Mouse (Mus musculus) brain, adult 2 months (tissue): ENCODE measurements around the gene Rara.
A peak's percentile ranks its signal among the peaks of the same experiment; 100 is the strongest.

Source experiments
- DNase-seq: peaks from one replicate; pipeline ENCODE4 v3.0.0; 2011; ENCODE audit warnings: low read depth, low spot score

Gene Rara

DNA sequence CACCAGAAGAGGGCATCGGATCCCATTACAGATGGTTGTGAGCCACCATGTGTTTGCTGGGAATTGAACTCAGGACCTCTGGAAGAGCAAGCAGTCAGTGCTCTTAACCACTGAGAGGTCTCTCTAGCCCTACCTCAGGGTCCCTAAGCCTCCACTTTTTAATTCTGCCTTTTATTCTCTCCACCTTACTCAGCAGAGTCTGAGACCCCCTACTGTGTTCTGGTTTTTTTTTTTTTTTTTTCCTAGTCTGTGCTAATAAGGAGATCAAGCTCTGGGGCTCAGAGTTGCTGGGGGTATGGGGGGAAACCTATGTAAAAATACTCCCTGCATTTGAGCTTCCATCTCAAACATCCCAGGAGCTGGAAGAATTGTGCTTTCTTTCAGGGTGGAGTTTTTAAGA is 24.5 kb downstream of the Rara start:
- no peak for DNase-seq

DNA sequence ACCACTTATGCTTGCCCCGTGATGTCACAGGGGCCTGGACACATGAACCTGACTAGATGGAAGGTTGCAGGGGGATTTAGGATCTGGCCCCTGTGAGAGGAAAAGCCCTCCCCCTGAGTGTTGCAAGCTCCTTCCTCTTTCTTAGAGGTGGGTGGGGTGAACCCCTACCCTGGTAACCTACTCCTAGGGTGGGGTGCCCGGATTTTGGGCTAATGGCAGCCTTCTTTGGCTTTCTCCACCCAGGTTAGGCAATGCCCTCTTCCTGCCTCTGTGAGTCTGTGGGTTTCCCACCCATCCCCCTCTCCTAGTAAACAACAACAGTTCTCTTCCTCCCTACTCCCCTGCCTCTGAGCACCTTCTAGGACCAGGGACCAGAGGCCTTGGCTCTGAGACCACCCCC is 25.1 kb downstream of the Rara start:
- DNase-seq: no peak

DNA sequence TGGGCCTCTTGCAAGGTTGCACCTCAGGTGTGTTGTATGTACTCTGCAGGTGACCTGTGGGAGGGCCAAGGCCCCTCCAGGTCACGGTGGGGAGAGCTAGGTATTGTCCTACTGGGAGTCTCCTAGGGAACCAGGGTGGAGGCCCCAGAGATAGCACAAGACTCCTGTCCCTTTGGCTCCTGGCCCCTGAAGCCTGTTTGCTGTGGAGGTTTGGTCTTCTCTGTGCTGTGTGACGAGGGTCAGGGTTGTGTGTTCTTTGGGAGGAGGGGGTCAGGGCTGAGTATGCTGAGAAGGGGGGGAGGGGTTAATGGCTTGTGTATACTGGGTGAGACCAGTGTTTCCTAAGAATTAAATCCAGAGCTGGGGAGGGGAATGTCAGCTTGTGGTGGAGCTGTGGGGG is 25.7 kb downstream of the Rara start:
- no peak for DNase-seq

DNA sequence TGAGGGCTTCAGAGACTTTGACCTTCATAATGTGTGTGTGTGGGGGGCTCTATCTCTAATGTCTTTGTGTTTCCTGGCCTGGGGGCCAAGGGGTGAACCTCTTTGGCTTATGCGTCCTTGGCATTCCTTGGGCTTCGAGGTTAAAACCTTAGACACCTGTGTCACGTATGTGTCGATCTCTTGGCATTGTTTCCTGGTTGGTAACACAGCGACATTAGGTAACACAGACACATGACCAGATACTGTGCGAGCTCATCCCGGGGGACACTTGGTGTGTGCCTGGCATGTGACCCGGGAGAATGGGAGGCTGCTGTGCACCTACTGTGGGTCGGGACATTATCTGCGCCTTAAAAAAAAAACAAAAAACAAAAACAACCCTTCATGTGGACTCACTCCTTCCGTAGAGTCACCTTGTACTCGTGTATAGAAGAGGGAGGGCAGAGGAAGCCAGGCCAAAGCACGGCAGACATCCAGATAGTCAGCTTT is 26.3 kb downstream of the Rara start:
- DNase-seq: no peak

DNA sequence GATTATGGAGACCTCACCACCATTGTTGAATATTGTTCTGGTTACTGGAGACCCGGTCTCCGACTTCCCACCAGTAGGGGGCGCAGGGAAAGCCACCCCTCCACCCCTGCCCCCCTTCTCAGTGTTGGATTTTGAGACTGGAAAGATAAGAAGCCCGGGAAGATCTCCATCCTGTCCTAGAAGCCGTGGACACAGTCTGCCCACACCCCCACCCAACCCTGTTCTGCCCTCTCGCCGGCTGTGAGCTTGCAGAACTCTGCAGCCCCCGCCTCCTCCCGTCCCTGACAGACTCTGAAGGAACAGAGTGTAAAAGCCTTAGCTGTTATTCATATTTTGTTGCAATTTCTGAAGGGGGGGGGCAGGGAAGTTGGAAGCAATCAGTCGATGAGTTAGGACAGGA is 26.8 kb downstream of the Rara start:
- DNase-seq: peak; percentile 72

DNA sequence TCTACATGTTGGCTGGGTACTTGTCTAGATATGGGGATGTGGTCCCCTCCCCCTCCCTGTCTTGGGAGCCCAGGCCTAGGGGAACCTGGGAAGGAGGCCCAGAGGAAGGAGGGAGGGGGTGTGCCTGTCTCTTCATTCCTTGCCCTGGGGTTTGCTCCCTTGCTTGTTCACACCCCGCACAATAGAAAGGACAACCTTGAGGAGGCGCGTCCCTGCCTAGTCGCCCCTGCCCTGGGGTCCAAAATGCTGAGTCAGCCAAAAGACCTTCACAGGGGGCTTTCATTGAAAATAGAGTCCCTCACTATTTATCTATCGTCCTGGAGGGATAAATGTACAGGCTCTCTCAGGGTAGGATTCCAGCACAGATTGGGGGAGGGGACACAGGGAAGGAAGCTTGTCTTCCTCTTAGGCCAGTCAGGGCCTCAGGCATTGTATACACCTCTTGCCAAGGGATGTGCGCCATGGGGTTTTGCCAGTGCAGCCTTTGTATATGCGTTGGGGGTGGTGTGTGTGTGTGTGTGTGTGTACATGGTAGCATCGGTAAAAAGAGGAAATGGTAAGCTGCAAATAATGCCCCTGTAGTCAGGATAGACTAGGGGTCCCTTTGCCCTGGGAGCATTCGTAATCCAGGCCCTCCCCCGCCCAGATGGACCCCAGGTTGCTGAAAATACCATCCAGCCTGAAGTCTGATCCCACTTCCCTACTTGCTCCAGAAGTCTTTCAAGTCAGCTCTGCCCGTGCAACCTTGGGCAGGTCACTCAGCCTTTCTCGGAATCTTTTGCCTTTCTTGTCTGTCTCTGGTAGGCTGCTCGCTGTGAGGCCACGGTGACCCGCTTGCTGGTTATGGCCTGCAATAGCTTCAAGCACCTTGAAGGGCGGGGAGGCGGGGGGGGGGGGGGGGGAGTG is 27.4 kb downstream of the Rara start:
- no peak for DNase-seq

DNA sequence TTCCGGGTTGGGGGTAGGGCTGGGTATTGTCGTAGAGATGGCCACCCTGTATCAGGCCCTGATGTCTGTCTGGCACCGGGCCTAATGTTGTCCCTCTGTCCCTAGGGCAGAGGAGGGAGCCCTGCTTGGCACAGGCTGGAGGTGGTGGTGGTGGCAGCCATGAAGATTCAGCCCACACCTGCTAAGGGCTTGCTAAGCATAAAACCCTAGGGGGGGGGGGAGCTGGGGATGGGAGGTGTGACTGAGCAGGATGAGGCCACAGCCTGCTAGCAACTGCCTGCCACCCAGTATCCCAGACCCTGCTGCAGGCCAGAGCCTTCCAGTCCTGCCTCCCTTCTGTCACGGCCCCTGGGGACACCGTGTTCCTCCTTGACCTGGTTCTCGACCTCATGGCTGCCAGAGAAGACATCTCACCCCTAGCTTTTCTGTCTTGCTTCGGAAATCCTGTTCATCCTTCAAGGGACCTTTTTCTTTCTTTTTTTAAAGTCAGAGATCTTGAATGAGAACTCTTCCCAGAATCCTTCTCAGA is 28.2 kb downstream of the Rara start:
- no peak for DNase-seq

DNA sequence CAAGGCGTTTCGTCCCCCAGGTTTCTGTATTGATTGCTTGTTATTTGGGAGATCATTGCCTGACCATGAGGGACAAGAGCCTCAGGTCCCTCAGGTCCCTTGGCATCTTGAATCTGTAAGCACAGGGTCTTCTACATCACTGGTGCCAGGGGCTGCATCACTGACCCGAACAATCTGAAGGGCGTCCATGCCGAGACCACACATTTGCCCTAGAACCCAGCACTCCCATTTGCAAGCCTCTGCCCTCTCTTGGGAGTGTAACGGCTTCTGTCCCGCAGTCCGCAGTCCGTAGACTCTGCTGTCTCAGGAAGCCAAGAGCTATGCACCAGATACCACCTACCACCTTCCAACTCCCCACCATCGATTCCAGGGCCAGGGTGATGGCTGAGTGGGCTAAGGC is 28.7 kb downstream of the Rara start:
- no peak for DNase-seq

DNA sequence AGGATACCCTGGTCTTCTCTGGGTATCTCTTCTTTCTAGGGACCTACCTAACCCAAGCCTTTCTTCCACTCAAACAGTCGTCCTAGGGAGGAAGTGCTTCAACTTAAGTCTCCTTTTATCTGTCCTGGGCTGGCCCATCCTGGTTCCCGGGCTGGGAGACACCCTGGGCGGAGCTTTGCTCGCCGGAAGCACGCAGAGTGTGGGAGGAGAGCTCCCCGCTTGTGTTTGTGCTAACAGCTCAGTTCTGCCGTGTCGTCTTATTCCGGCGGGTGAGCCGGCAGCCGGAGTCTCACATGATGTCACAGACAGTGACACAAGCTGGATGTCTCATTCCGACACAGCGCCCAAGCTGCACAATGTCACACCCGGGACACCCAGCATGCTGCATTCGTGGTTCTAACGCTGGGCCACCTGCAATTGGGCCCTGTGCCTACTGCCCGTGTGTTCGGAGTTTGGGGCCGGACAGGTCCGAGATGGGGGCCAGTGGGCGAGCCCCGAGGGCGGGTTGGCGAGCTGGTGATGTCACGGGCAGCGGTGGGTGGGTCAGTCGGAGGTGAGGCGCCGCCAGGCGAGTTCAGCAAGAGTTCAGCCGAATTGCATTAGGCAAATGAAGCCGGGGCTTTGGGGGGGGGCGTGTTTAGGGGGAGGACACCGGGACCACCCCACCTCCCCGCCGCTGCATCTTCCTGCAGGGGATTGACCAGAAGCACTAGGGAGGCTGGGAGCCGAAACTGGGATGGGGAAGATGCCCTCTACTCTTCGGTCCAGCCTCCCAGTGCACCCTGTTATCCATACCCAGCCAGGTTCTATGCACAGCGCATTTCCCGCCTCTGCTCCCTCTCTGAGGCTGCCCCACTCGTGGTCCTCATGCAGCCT is 32.1 kb downstream of the Rara start:
- DNase-seq: peak; percentile 89

DNA sequence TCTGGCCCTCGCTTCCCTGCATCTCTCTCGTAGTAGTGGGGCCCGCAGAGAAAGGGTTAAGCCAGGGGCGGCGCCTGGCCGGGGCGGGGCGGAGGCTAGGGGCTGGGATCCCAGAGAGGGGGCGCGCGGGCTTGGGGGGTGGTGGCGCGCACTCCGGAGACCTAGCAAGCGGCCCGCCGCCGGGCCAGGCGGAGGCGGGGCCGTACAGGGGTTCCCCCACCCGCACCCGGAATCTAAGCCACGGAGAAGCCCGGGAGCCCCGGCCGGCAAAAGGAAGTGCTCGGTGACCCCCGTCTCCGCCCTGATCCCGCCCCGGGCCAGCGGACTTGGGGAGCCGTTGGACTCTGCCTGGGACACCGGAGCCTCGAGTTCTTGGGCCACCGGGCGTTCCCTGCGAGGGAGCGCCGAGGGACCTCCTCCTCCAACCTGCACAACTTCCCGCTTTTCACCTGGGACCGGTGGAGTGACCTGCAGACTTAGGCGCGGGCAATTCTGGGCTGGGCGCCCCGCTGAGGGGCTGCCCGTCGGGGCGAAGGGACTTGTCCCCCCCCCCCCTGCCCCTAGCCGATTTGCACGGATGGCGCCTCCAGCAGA is 32.8 kb downstream of the Rara start:
- no peak for DNase-seq

DNA sequence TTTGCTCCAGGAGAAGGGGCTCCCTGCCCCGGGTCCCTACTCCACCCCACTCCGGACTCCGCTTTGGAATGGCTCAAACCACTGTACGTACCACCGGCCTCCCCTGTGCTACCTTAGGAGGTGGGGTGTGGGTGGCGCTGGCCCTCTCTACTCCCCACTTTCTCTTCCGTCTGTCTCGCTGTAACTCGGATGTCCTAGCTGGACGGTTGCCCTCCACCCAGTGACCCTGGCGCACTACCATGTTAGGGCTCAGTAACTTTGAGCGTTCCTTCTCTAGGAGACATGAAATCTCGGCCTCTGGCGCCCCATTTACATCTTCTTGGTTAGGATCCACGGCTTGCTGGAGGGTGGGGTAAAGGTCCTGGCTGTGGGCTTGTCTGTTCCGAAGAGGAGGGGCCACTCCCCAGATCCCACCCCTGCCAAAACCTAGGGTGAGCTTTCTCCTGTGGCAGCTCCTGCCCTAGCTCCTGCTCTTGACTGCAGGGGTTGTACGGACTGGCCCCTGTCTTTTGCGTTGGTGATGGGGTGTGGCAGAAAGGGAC is 33.5 kb downstream of the Rara start:
- DNase-seq: no peak

DNA sequence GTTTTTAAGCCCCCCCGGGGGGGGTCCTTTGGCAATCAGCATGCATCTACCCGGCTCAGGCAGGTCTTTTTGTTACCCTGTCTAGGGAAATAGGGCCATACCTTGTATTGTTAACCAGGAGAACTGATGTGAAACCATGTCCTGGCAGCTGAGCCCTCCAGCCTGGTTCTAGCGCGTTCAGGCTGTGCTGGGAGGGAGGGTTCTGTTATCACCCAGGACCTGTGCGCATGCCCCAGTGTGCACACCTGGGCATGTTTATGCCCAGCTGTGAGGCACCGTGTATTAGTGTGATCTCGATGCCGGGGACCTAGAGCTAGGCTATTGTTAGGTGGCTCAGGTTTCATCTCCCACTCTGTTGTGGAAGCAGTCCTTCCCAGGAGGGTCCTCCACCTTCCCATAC is 34.1 kb downstream of the Rara start:
- DNase-seq: no peak

DNA sequence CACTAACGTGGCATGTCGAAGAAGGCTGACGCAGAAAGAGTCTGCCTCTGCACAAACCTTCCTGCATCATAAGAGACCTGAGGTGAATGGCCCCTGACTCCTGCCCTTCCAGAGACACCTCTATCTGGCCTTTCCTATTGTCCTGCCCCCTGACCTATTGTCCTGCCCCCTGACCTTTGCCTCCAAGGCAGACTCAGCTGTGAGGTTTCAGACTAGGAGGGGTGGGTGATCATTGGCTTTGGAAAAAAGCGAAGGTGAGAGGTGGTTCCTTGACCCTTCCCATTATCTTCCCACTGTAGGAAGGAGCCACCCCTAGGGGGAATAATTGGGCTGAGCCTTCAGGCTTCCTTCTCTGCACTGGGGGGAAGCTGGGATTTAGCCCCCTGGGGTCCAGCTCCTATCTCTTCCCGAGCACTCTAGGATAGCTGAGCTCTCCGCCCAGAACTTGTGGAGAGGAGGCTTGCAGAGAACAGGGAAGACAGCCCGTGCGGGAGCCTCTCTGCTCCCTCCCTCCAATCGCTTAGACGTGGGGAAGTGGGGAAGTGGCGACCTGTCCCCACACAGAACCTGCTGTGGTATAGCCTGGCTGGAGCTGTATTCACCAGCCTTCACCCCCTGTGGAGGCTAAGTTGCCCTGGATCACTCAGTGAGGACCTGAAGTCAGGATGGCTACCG is 34.9 kb downstream of the Rara start:
- no peak for DNase-seq

DNA sequence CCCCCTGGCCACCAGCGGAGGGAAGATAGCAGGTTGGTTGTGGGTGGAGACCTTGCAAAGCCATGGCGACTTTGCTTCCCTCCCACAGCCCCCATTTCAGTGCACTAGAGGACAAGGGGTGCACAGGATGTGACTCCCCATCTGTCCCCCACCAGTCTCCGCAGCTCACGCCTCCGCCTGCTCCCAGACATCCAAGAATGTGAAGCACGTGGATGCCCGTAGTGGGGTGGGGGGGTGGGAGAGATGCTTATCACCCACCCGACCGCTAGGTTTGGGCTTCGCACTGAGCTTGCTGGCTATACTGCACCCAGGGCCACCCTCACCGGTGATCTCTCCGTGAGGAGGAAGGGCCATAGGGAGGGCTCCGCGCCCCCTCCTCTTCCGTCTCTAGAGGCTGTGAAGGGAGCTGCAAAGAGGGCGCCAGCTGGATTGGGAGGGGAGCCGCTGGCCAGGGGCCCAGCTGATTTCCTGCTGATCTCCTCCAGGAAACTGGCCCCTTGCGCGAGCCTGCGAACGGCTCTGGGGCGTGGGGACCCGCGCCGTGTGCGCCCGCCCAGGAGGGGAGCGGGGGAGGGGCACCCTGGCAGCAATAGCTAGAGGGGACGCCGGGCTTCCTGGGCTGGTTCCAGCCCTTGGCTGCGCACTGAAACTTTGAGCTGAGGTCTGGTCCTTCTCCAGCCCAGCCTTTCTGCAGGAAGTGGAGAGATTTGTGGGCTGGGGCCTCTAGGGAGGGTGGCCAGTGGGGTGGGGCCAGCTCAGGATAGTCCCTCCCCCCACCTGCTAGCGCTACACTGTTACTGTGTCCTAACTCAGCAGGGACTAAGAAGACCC is 35.8 kb downstream of the Rara start:
- no peak for DNase-seq

DNA sequence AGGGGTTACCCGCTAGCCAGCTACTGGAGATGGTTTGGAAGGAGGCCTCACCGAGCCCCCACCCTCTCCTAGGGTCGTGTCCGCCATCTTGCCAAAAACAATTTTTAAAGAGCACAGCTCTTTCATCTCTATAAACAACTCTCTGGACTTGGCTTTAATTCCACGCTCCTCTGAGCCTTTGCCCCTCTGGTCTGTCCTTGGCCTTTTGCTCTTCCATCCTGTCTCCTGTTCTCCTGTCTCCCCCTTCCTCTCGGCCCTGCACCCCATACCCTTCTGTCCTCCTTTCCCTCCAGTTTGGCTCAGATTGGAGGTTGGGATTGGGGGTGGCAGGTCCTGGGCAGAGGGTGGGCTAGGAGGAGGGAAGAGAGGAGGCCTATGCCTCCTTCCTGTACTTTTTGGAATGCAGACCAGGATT is 36.6 kb downstream of the Rara start:
- no peak for DNase-seq

DNA sequence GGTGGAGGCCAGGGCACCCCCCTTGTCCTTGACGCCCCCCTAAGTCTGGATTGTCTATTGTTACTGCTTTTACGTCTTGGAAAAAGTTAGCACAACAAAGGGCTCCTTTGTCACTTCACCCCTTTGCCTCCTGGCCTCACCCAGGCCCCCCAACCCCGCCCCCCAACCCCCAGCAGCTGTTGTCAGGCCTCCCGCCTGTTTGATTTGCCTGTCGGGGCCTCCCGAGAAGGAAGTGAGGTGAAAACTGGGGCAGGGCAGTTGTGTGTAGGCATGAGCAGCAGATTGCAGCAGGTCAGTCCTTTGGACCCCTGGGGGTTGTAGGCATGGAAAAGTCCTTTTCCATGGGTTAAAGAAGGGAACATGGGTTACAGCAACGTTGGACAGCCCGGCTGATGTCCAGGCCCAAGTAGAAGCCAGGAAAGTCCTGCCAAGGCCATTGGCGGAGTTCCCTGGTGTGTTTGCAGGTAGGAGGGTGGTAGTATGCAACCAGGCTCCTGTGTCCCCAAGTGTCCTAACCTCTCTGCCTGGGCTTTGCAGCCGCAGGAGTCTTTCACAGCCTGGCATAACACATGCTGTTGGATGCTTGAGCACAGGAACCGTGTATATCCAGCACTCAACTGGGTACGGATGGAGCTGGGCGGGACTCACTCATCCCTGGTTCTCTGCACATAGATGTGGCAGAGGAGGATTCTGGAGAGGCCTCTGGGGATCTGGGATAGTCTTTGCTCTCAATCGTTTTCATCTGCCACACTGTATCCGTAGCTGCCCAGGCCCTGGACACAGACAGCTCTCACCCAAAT is 37.2 kb downstream of the Rara start:
- no peak for DNase-seq

DNA sequence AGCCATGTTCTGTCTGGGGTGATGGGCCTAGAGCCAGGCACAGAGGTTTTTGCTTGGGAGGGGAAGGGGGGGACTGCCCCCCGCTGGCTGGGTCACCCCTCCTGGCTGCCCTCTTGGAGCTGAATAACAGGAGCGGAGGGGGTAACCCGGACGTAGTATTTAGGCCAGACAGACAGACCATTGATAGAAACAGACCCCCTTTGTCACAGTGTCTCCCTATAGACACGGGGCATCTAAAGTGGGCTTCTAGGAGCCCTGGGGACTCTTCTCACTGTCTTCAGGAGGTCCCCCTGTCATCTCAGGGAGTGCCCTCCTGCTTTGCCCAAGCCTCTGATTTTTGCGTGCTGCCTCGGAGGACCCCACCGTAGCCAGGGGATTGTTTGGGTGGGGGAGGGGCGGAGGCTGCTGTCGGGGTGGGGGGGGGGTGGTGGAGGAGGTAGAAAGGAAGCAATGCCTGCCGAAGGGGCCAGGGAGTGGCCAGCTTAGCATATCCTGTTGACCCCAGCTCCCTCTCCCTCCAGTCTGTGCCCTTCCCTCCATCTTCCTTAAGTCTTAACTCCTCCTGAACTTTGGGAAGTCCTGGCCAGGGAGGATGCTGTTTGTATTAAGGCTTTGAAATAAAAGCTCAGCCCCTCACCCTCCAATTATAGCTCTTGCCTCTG is 37.9 kb downstream of the Rara start:
- no peak for DNase-seq

DNA sequence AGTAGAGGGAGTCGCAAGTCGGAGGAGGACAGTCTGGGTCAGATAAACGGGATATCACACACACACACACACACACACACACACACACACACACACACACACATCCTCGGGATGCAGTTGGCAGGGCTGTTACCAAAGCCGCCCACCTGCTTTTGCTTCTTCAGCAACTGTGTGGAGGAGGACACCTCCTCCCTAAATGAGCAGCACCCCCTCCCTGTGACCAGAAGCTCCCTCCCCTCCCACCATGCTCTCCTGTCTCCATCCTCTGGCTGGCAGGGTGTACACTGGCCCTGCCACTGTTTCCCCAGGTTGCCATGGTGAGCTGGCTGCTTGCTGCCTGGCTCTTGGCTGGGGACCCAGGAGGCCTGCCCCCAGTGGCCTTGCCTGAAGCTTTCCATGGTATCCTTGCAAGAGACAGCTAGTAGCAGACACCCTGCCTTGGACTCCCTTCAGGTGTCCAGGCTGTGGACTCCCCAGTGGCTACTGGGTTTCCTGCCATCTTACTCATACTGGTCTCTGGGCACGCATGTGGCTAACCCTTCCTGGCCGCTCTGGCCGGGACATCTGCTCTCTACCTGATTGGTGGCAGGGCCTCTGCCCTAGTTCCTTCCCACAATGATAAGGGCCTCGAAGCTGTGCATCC is 39.0 kb downstream of the Rara start:
- DNase-seq: peak; percentile 85
